Mouse (Mus musculus): ENCODE measurements at regions not wholly inside any gene's neighbourhood (a gene's known extent, or its start where the extent isn't known, plus 50 kb on each side); places are given as distances from the start of the nearest gene placed in this dataset.

GRCm38 (mm10) chr3:41365145-41365830 lies 190.2 kb upstream of the Jade1 start:
- 72% methylated on average over 8 of the region's 8 CpGs for WGBS
- H3K9me3 ChIP-seq (ENCODE audit: control insufficient read depth, low read length) = no peaks in the 10 kb centered on the region

DNA sequence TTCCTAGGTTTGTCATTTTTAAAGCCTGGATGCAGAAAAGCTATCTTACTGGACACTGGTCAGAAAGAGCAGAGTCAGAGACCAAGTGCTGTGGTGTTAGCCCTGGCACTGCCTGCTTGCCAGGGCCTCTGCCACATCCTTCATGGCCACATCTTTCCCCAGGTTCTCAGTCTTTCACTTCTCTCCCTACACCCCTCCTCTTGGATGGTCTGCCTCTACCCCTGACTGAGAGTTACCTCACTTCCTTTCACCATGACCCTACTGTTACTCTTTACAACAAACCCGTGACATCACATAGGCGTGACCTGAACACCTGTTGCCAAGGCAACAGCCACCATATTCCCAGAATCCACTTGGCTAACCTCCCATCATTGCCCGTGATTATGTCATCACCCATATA lies 191.6 kb upstream of the Jade1 start:
- Histone ChIP-seq H3K27ac (ENCODE audit: low read depth, low read length) (no peak overlapping the region), H3K36me3 (ENCODE audit: control insufficient read depth, insufficient read depth, low read length) (no peaks in the 10 kb centered on the region), H3K9me3 (ENCODE audit: control insufficient read depth, low read length) (no peaks in the 10 kb centered on the region), H3K4me3 (ENCODE audit: low read length) (no peak overlapping the region), H3K4me1 (ENCODE audit: control insufficient read depth, insufficient read depth, low read depth, low read length) (no peaks in the 10 kb centered on the region; the same call in 1 of the 2 replicates), H3K4me2 (ENCODE audit: low read length) (no peak overlapping the region), H3K27me3 (replicated peaks; ENCODE audit: control insufficient read depth, insufficient read depth, low read length) (no peaks in the 10 kb centered on the region), H3K9ac (ENCODE audit: low read depth, low read length) (no peak overlapping the region)
- WGBS = 79% methylated on average over 3 of the region's 3 CpGs
- ATAC-seq = no peak

More at GRCm38 (mm10) chr3:41365145-41365830, 190.2 kb upstream of the Jade1 start:
- Histone ChIP-seq H3K36me3 (ENCODE audit: control insufficient read depth, insufficient read depth, low read length) (no peaks in the 10 kb centered on the region), H3K4me3 (ENCODE audit: low read length) (no peak overlapping the region), H3K27ac (ENCODE audit: low read depth, low read length) (no peak overlapping the region), H3K27me3 (replicated peaks; ENCODE audit: control insufficient read depth, insufficient read depth, low read length) (no peaks in the 10 kb centered on the region), H3K9ac (ENCODE audit: low read depth, low read length) (no peak overlapping the region), H3K4me1 (ENCODE audit: control insufficient read depth, insufficient read depth, low read depth, low read length) (no peaks in the 10 kb centered on the region; the same call in 1 of the 2 replicates), H3K4me2 (ENCODE audit: low read length) (no peak overlapping the region)
- ATAC-seq = no peak

DNA sequence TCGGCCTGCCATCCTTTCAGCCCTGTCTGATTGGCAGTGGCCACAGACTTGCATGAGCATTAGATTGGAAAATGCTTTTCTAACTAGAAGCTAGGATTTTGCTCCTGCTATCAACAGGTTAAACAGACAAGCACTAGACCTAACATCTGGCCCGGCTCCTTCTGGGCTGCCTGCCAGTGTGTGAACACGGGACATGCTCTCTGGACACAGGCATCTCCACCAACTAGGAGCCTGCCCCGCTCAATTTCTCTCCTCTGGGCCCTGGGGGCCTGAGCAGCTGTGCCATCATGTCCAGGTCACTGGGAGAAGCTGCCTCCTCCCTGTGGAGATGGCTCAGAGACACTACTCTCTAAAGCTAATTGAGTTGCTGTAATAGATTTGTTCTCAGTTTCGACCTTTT lies 195.3 kb upstream of the Jade1 start:
- H3K4me2 ChIP-seq (ENCODE audit: low read length) = no peak overlapping the region
- H3K9ac ChIP-seq (ENCODE audit: low read depth, low read length) = no peak overlapping the region
- no peaks in the 10 kb centered on the region for H3K36me3 ChIP-seq (ENCODE audit: control insufficient read depth, insufficient read depth, low read length)
- no peaks in the 10 kb centered on the region; the same call in 1 of the 2 replicates for H3K4me1 ChIP-seq (ENCODE audit: control insufficient read depth, insufficient read depth, low read depth, low read length)
- ATAC-seq = no peak
- H3K9me3 ChIP-seq (ENCODE audit: control insufficient read depth, low read length) = no peaks in the 10 kb centered on the region
- no peak overlapping the region for H3K4me3 ChIP-seq (ENCODE audit: low read length)
- no peak overlapping the region for H3K27ac ChIP-seq (ENCODE audit: low read depth, low read length)
- H3K27me3 ChIP-seq (replicated peaks; ENCODE audit: control insufficient read depth, insufficient read depth, low read length) = no peaks in the 10 kb centered on the region
- 52% methylated on average over 5 of the region's 5 CpGs for WGBS

- 71% methylated on average over 4 of the region's 4 CpGs for WGBS
- ATAC-seq = no peak
- H3K9ac ChIP-seq (ENCODE audit: low read depth, low read length) = no peak overlapping the region
Observed at GRCm38 (mm10) chr3:41359458-41359857, 196.1 kb upstream of the Jade1 start.

DNA sequence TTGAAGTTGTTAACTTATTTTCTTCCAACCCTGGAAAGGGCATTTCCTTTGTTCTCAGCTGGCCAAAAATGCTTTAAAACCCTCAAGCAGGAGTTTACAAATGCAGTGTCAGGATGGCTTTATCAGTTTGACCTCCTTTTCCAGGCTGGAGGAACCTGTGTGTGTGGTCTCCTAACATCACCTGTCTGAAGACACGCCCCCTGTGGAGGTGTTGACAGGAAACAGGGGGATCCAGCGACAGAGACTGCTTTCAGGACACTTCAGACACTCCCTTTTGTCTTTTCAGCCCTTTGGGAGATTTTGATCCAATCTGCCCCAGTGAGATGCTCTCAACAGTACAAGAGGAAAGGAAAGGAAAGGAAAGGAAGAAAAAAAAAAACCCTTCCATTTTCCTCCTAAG lies 202.5 kb upstream of the Jade1 start:
- no peak overlapping the region for H3K4me3 ChIP-seq (ENCODE audit: low read length)
- no peaks in the 10 kb centered on the region for H3K9me3 ChIP-seq (ENCODE audit: control insufficient read depth, low read length)
- no peaks in the 10 kb centered on the region for H3K4me1 ChIP-seq (ENCODE audit: control insufficient read depth, insufficient read depth, low read depth, low read length)
- H3K27me3 ChIP-seq (replicated peaks; ENCODE audit: control insufficient read depth, insufficient read depth, low read length) = no peaks in the 10 kb centered on the region
- 16% methylated on average over 2 of the region's 2 CpGs for WGBS
- no peak for ATAC-seq
- no peak overlapping the region for H3K9ac ChIP-seq (ENCODE audit: low read depth, low read length)
- no peaks in the 10 kb centered on the region for H3K36me3 ChIP-seq (ENCODE audit: control insufficient read depth, insufficient read depth, low read length)
- no peak overlapping the region for H3K27ac ChIP-seq (ENCODE audit: low read depth, low read length)
- no peak overlapping the region for H3K4me2 ChIP-seq (ENCODE audit: low read length)

More at GRCm38 (mm10) chr3:41359458-41359857, 196.1 kb upstream of the Jade1 start:
- no peak overlapping the region for H3K27ac ChIP-seq (ENCODE audit: low read depth, low read length)
- no peaks in the 10 kb centered on the region for H3K36me3 ChIP-seq (ENCODE audit: control insufficient read depth, insufficient read depth, low read length)
- no peaks in the 10 kb centered on the region; the same call in 1 of the 2 replicates for H3K4me1 ChIP-seq (ENCODE audit: control insufficient read depth, insufficient read depth, low read depth, low read length)
- no peak overlapping the region for H3K4me2 ChIP-seq (ENCODE audit: low read length)
- H3K27me3 ChIP-seq (replicated peaks; ENCODE audit: control insufficient read depth, insufficient read depth, low read length) = no peaks in the 10 kb centered on the region
- no peaks in the 10 kb centered on the region for H3K9me3 ChIP-seq (ENCODE audit: control insufficient read depth, low read length)
- no peak overlapping the region for H3K4me3 ChIP-seq (ENCODE audit: low read length)

DNA sequence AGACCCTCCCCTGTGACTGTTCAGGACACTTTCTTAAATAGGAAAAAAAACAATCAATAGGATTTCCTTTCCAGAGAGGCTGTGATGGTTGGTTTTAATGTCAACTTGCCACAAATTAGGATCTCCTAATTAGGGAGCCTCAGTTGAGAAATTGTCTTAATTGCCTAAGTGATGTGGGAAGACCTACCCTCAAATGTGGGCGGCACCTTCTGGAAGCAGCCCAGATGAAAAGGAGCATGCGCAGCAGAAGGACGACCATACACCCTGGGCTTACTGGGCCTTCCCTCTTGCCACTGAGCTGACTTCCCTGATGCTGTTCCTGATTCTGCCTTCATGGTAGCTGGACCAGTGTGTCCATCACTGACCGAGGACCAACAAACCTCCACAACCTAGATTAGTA lies 203.7 kb upstream of the Jade1 start:
- no peak overlapping the region for H3K9ac ChIP-seq (ENCODE audit: low read depth, low read length)
- ATAC-seq = no peak
- WGBS = 86% methylated on average over 4 of the region's 4 CpGs

GRCm38 (mm10) chr3:41351091-41351685 lies 204.3 kb upstream of the Jade1 start:
- WGBS = 93% methylated on average over 8 of the region's 8 CpGs

More for the DNA sequence above, 203.7 kb upstream of the Jade1 start:
- Histone ChIP-seq H3K4me3 (ENCODE audit: low read length) (no peak overlapping the region), H3K9me3 (ENCODE audit: control insufficient read depth, low read length) (no peaks in the 10 kb centered on the region), H3K27ac (ENCODE audit: low read depth, low read length) (no peak overlapping the region), H3K4me1 (ENCODE audit: control insufficient read depth, insufficient read depth, low read depth, low read length) (no peaks in the 10 kb centered on the region), H3K36me3 (ENCODE audit: control insufficient read depth, insufficient read depth, low read length) (no peaks in the 10 kb centered on the region), H3K27me3 (replicated peaks; ENCODE audit: control insufficient read depth, insufficient read depth, low read length) (no peaks in the 10 kb centered on the region), H3K4me2 (ENCODE audit: low read length) (no peak overlapping the region)

DNA sequence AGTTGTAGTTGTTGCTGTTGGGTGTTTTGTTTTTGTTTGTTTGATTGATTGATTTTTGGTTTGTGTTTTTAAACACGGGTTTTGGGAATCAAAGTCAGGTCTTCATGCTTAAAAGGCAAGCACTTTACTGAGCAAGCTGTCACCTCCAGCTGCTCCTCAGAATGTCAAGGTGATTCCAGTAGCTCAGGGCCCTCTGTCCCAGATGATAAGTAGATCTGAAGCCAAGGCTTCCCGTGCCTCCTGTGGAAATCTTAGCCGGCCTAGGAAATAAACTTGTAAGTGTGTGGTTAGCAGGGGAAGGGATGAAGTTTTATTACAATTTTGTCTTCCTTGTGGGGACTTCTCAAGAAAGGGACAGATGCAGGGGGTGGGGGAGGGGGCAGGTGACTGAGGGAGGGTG lies 205.2 kb upstream of the Jade1 start:
- H3K4me2 ChIP-seq (ENCODE audit: low read length) = no peak overlapping the region
- no peak for ATAC-seq
- WGBS = 81% methylated on average over 3 of the region's 3 CpGs

More at GRCm38 (mm10) chr3:41351091-41351685, 204.3 kb upstream of the Jade1 start:
- H3K4me1 ChIP-seq (ENCODE audit: control insufficient read depth, insufficient read depth, low read depth, low read length) = no peaks in the 10 kb centered on the region
- H3K4me3 ChIP-seq (ENCODE audit: low read length) = no peak overlapping the region
- H3K9ac ChIP-seq (ENCODE audit: low read depth, low read length) = no peak overlapping the region
- no peaks in the 10 kb centered on the region for H3K27me3 ChIP-seq (replicated peaks; ENCODE audit: control insufficient read depth, insufficient read depth, low read length)
- H3K4me2 ChIP-seq (ENCODE audit: low read length) = no peak overlapping the region
- H3K9me3 ChIP-seq (ENCODE audit: control insufficient read depth, low read length) = no peaks in the 10 kb centered on the region
- ATAC-seq = no peak
- H3K36me3 ChIP-seq (ENCODE audit: control insufficient read depth, insufficient read depth, low read length) = no peaks in the 10 kb centered on the region
- no peak overlapping the region for H3K27ac ChIP-seq (ENCODE audit: low read depth, low read length)

DNA sequence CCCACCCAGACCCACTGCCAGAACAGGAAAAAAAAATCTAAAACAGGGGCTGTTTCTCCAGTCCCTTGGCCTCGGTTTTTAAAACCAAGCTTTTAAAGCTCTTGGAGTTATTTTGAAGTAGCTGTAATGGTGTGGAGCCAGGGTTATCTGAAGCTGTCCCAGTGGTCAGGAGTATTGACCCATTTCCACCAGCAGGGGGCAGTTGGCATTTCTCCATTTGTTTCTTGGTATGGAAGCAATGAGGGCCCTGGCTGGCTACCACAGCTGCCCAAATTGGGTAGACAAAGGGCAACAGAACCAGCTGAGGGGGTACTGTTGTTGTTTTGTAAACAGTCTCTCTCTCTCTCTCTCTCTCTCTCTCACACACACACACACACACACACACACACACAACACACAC lies 206.7 kb upstream of the Jade1 start:
- Histone ChIP-seq H3K9ac (ENCODE audit: low read depth, low read length) (no peak overlapping the region), H3K27me3 (replicated peaks; ENCODE audit: control insufficient read depth, insufficient read depth, low read length) (no peaks in the 10 kb centered on the region), H3K9me3 (ENCODE audit: control insufficient read depth, low read length) (no peaks in the 10 kb centered on the region), H3K36me3 (ENCODE audit: control insufficient read depth, insufficient read depth, low read length) (no peaks in the 10 kb centered on the region), H3K27ac (ENCODE audit: low read depth, low read length) (no peak overlapping the region), H3K4me3 (ENCODE audit: low read length) (no peak overlapping the region), H3K4me2 (ENCODE audit: low read length) (no peak overlapping the region), H3K4me1 (ENCODE audit: control insufficient read depth, insufficient read depth, low read depth, low read length) (no peaks in the 10 kb centered on the region)
- no peak for ATAC-seq
- 53% methylated on average over 1 of the region's 1 CpGs for WGBS

More for the DNA sequence above, 205.2 kb upstream of the Jade1 start:
- Histone ChIP-seq H3K36me3 (ENCODE audit: control insufficient read depth, insufficient read depth, low read length) (no peaks in the 10 kb centered on the region), H3K9ac (ENCODE audit: low read depth, low read length) (no peak overlapping the region), H3K4me3 (ENCODE audit: low read length) (no peak overlapping the region), H3K9me3 (ENCODE audit: control insufficient read depth, low read length) (no peaks in the 10 kb centered on the region), H3K27ac (ENCODE audit: low read depth, low read length) (no peak overlapping the region), H3K27me3 (replicated peaks; ENCODE audit: control insufficient read depth, insufficient read depth, low read length) (no peaks in the 10 kb centered on the region), H3K4me1 (ENCODE audit: control insufficient read depth, insufficient read depth, low read depth, low read length) (no peaks in the 10 kb centered on the region)
